Mouse (Mus musculus): ENCODE data around the gene Bcat2. TPM values are rescaled to one million over a fixed set of nuclear protein-coding genes. Genes with fewer than 3 reads are reported as not detected.

The Bcat2 gene
- total and polyA plus RNA-seq, 3 experiments, result 13.5 to 65.6 (median 30.9) TPM

DNA sequence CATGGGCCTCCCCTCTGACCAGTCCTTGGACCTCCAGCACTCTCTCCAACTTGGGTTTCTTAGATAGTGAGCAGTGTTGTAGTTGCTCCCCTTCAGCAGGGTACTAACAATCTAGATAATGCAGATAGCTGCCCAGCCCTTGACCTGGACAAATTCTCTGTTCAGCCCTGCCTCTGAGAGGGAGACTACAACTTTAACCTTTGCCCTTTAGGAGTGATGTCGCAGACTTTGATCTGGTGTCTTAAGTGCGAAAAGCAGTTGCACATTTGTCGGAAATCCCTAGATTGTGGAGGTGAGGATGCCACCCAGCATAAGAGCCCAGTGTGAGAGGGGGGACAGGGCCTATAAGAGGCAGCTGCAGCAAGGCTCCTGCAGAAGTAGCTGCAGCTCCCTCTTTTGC is 54.8 kb downstream of the Bcat2 start:
- peaks cover 0 to 25% of the 10 kb centered on the region in 2 experiments for H3K36me3 ChIP-seq (replicated peaks in 1 of 2; ENCODE audit: control insufficient read depth in 1 of 2, insufficient read depth in 1 of 2, low read length in 1 of 2)
- H3K27me3 ChIP-seq (replicated peaks), result no peaks in the 10 kb centered on the region
- peaks cover 27% of the 10 kb centered on the region for H3K9me3 ChIP-seq (replicated peaks; ENCODE audit: low read length)
- H3K4me3 ChIP-seq (replicated peaks in 1 of 3; ENCODE audit: low read depth in 2 of 3, low read length in 2 of 3, poor library complexity in 1 of 3), result no peak overlapping the region
- no peak overlapping the region for H3K4me2 ChIP-seq (ENCODE audit: insufficient read depth, low read depth, poor library complexity, severe bottlenecking)
- H3K27ac ChIP-seq (ENCODE audit: insufficient read depth, low read depth), result no peak overlapping the region
- H3K4me1 ChIP-seq (ENCODE audit: control insufficient read depth in 1 of 2, insufficient read depth in 2 of 2), result peaks cover 5 to 17% of the 10 kb centered on the region in 2 experiments
- TF ChIP-seq UBTF (IDR thresholded peaks at IDR 0.05; ENCODE audit: low read depth, low read length) (no peak), KAT2A (IDR thresholded peaks at IDR 0.05; ENCODE audit: insufficient replicate concordance, low read length) (no peak), RAD21 (IDR thresholded peaks at IDR 0.05; ENCODE audit: low read depth, low read length) (no peak), ZMIZ1 (IDR thresholded peaks at IDR 0.05; ENCODE audit: low read depth, low read length) (no peak), POLR2AphosphoS2 (IDR thresholded peaks at IDR 0.05; ENCODE audit: low read depth, low read length) (no peak), POLR2A (IDR thresholded peaks at IDR 0.05; ENCODE audit: low read depth, low read length) (no peak), IRF4 (IDR thresholded peaks at IDR 0.05; ENCODE audit: low read depth, low read length) (no peak), PAX5 (IDR thresholded peaks at IDR 0.05; ENCODE audit: low read length) (no peak), ZNF384 (IDR thresholded peaks at IDR 0.05; ENCODE audit: low read depth, low read length) (no peak), MXI1 (IDR thresholded peaks at IDR 0.05; ENCODE audit: low read depth, low read length) (no peak)
- in situ Hi-C loops (cut with MboI; ENCODE audit: low pct_ligation_motif_present, low pct_unique_long_range_greater_than_20kb, low sequenced_read_pairs), result no loop called here
- DNase-seq (ENCODE audit: extremely low read depth), result no peak
- no peak overlapping the region for H3K9ac ChIP-seq (ENCODE audit: insufficient read depth, low read depth)
- no peaks in the 10 kb centered on the region for H3K79me2 ChIP-seq (replicated peaks; ENCODE audit: control insufficient read depth, extremely low read depth, insufficient read depth, poor library complexity, severe bottlenecking)
- dilution Hi-C loops (cut with MboI; ENCODE audit: extremely low pct_ligation_motif_present, extremely low pct_unique_long_range_greater_than_20kb, low sequenced_read_pairs), result no loop called here

GRCm38 (mm10) chr7:45625481-45625880 is 55.5 kb downstream of the Bcat2 start:
- Histone ChIP-seq H3K9me3 (replicated peaks; ENCODE audit: low read length) (peaks cover 33% of the 10 kb centered on the region), H3K4me3 (replicated peaks in 1 of 3; ENCODE audit: low read depth in 2 of 3, low read length in 2 of 3, poor library complexity in 1 of 3) (no peak overlapping the region), H3K27me3 (replicated peaks) (no peaks in the 10 kb centered on the region), H3K4me2 (ENCODE audit: insufficient read depth, low read depth, poor library complexity, severe bottlenecking) (no peak overlapping the region), H3K4me1 (ENCODE audit: control insufficient read depth in 1 of 2, insufficient read depth in 2 of 2) (peaks cover 2 to 11% of the 10 kb centered on the region in 2 experiments; a peak in 3 of 4 replicates), H3K36me3 (replicated peaks in 1 of 2; ENCODE audit: control insufficient read depth in 1 of 2, insufficient read depth in 1 of 2, low read length in 1 of 2) (peaks cover 0 to 28% of the 10 kb centered on the region in 2 experiments), H3K27ac (ENCODE audit: insufficient read depth, low read depth) (no peak overlapping the region), H3K79me2 (replicated peaks; ENCODE audit: control insufficient read depth, extremely low read depth, insufficient read depth, poor library complexity, severe bottlenecking) (no peaks in the 10 kb centered on the region), H3K9ac (ENCODE audit: insufficient read depth, low read depth) (no peak overlapping the region)
- TF ChIP-seq SIN3A (IDR thresholded peaks at IDR 0.05; ENCODE audit: low read length), result no peak
- TF ChIP-seq EP300 (IDR thresholded peaks at IDR 0.05; ENCODE audit: low read length), result no peak
- no peak for TF ChIP-seq MAX (IDR thresholded peaks at IDR 0.05; ENCODE audit: low read length)
- TF ChIP-seq POLR2AphosphoS2 (IDR thresholded peaks at IDR 0.05; ENCODE audit: low read depth, low read length), result no peak
- TF ChIP-seq MEF2A (IDR thresholded peaks at IDR 0.05; ENCODE audit: borderline replicate concordance, low read depth, low read length), result no peak
- no peak for TF ChIP-seq CTCF (conservative IDR thresholded peaks at IDR 0.05 in 1 of 2, IDR thresholded peaks at IDR 0.05 in 1 of 2; ENCODE audit: low read depth in 2 of 2, low read length in 2 of 2)
- TF ChIP-seq E2F4 (IDR thresholded peaks at IDR 0.05; ENCODE audit: insufficient replicate concordance, low read depth, low read length), result no peak
- no peak for TF ChIP-seq NRF1 (IDR thresholded peaks at IDR 0.05; ENCODE audit: low read depth, low read length)
- TF ChIP-seq NELFE (IDR thresholded peaks at IDR 0.05; ENCODE audit: low read depth, low read length), result no peak
- TF ChIP-seq ZNF384 (IDR thresholded peaks at IDR 0.05; ENCODE audit: low read depth, low read length), result no peak
- in situ Hi-C loops (cut with MboI; ENCODE audit: low pct_ligation_motif_present, low pct_unique_long_range_greater_than_20kb, low sequenced_read_pairs), result no loop called here
- dilution Hi-C loops (cut with MboI; ENCODE audit: extremely low pct_ligation_motif_present, extremely low pct_unique_long_range_greater_than_20kb, low sequenced_read_pairs), result no loop called here
- DNase-seq (ENCODE audit: extremely low read depth), result no peak
